Comparison of ENCODE assay signal across 8 mouse cellular contexts in the genomic region with DNA sequence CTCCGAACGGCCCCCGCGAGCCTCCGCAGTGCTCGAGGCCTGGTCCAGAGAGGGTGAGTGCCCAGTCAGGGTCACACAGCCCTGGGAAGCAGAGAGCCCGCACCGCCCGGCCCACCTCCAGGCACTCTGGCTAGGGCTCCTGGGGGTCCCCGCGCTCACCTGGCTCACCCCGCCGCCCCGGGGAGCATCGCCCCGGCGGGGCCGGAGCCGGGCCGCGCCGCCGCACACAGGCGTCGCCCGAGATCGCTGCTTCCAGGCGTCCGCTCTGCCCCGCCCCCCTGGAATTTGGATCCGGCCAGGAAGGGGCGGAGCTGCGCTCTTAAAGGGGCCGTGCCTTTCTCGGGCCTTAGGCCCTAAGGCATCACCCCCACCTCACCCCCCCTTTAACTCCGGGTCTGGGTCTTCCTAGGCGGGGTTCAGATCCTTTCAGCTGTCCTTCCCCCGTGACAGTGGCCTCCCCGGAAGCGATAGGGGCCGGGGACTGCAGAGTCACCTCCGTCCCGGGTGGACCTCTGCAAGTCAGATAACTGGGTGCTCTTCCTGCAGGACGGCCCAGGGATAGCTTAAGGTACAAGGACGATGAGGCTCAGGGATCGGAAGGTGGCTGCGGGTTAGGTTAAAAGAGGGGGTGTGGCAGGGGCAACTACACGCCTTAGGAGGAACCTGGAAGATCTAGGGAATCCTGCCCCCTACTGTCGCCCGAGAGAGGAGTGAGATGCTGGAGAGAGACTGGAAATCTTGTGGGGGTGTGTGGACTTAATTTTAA. TPM values are rescaled to one million over a fixed set of nuclear protein-coding genes. Genes with fewer than 3 reads are reported as not detected.
A peak's percentile ranks its signal among the peaks of the same experiment; 100 is the strongest.
DNase-seq lines count a peak whose midpoint lies in the region; ATAC-seq and TF ChIP-seq lines count a peak whose summit lies in the region.

A gene (minus strand): TSS at position 272 of the 766 bp plus-strand sequence.

- peak within 1 kb of the TSS; percentile 86 for H3K4me2 ChIP-seq in forebrain, embryonic 12.5 days
- H3K4me2 ChIP-seq in heart, embryonic 16.5 days (ENCODE audit: low read depth, low read length), result peak within 1 kb of the TSS; percentile 88

- peak within 1 kb of the TSS; percentile 82 for H3K4me3 ChIP-seq in G1E (ENCODE audit: low read depth, low read length)
- H3K4me3 ChIP-seq in forebrain, embryonic 12.5 days (replicated peaks), result peak within 1 kb of the TSS; percentile 71
- peak within 1 kb of the TSS; percentile 66 for H3K4me3 ChIP-seq in heart, embryonic 16.5 days (ENCODE audit: low read length)
- peak within 1 kb of the TSS; percentile 83 for H3K4me3 ChIP-seq in lung, adult 2 months (replicated peaks; ENCODE audit: extremely low read depth, low read depth, low read length)
- H3K4me3 ChIP-seq in thymus, adult 2 months (ENCODE audit: control insufficient read depth, insufficient read depth, low read length), result peak within 1 kb of the TSS; percentile 54

- 0 out of 2 replicates have a peak, but pooled peaks have one; percentile 1 for TF ChIP-seq POLR2A in lung, adult 2 months (IDR thresholded peaks at IDR 0.05; ENCODE audit: borderline replicate concordance, extremely low read depth, low read depth, low read length)
- TF ChIP-seq POLR2A in thymus, adult 2 months (IDR thresholded peaks at IDR 0.05; ENCODE audit: control insufficient read depth, extremely low read depth, insufficient read depth, low read length, poor library complexity), result no peak

- no peaks in the 10 kb centered on the region for H3K27me3 ChIP-seq in G1E (ENCODE audit: insufficient read depth, low read length)
- peaks cover 46% of the 10 kb centered on the region for H3K27me3 ChIP-seq in forebrain, embryonic 12.5 days
- H3K27me3 ChIP-seq in heart, embryonic 16.5 days (ENCODE audit: control insufficient read depth, insufficient read depth, low read length), result peaks cover 18% of the 10 kb centered on the region
- H3K27me3 ChIP-seq in thymus, adult 2 months (ENCODE audit: control insufficient read depth, insufficient read depth, low read length), result peaks cover 27% of the 10 kb centered on the region

- peak; percentile 52 for ATAC-seq in G1E (ENCODE audit: extremely low read depth, insufficient number of reproducible peaks, low FRiP score, poor library complexity, severe bottlenecking)
- ATAC-seq in forebrain, embryonic 12.5 days (ENCODE audit: low FRiP score), result peak; percentile 86
- ATAC-seq in heart, embryonic 16.5 days (replicated peaks; ENCODE audit: extremely low read depth, insufficient read depth, low FRiP score), result peak; percentile 86

- H3K9ac ChIP-seq in forebrain, embryonic 12.5 days, result peak within 1 kb of the TSS; percentile 71
- H3K9ac ChIP-seq in heart, embryonic 16.5 days (ENCODE audit: low read length), result peak within 1 kb of the TSS; percentile 83

- H3K36me3 ChIP-seq in G1E (replicated peaks), result peaks cover 65% of the 10 kb centered on the region
- peaks cover 30% of the 10 kb centered on the region for H3K36me3 ChIP-seq in forebrain, embryonic 12.5 days (replicated peaks)
- peaks cover 19% of the 10 kb centered on the region for H3K36me3 ChIP-seq in heart, embryonic 16.5 days (ENCODE audit: control insufficient read depth, insufficient read depth)
- peaks cover 19% of the 10 kb centered on the region for H3K36me3 ChIP-seq in thymus, adult 2 months (ENCODE audit: control insufficient read depth, insufficient read depth, low read length)

- peaks cover 31% of the 10 kb centered on the region for H3K9me3 ChIP-seq in G1E (replicated peaks)
- no peaks in the 10 kb centered on the region for H3K9me3 ChIP-seq in forebrain, embryonic 12.5 days
- no peaks in the 10 kb centered on the region for H3K9me3 ChIP-seq in heart, embryonic 16.5 days (replicated peaks; ENCODE audit: control insufficient read depth, low read length)

- peak; percentile 88 for DNase-seq in G1E (ENCODE audit: low spot score)
- DNase-seq in c-Kit-positive CD71-positive TER-119-positive erythroid progenitor cells, embryonic 14.5 days (ENCODE audit: low spot score), result peak; percentile 77
- DNase-seq in kidney, postnatal 36 days, result peak; percentile 92 to 97
- DNase-seq in lung, adult 2 months, result peak; percentile 91
- peak; percentile 83 for DNase-seq in ovary, adult 18-20 months (ENCODE audit: low spot score)
- DNase-seq in thymus, adult 2 months, result peak; percentile 46

- WGBS in forebrain, embryonic 12.5 days, result under 1% methylated on average over 50 of the region's 50 CpGs
- under 1% methylated on average over 48 of the region's 50 CpGs for WGBS in heart, embryonic 16.5 days
- 1% methylated on average over 49 of the region's 50 CpGs for WGBS in lung, adult 2 months
- WGBS in thymus, adult 2 months, result 3% methylated on average over 50 of the region's 50 CpGs

- H3K4me1 ChIP-seq in G1E (ENCODE audit: insufficient read depth, low read depth, low read length), result peaks cover 70% of the 10 kb centered on the region
- H3K4me1 ChIP-seq in forebrain, embryonic 12.5 days, result peaks cover 42% of the 10 kb centered on the region
- peaks cover 39% of the 10 kb centered on the region for H3K4me1 ChIP-seq in heart, embryonic 16.5 days (ENCODE audit: control insufficient read depth, insufficient read depth, low read length)
- peaks cover 21% of the 10 kb centered on the region for H3K4me1 ChIP-seq in lung, adult 2 months (ENCODE audit: control insufficient read depth, insufficient read depth, low read length)
- peaks cover 17% of the 10 kb centered on the region for H3K4me1 ChIP-seq in thymus, adult 2 months (replicated peaks; ENCODE audit: control insufficient read depth, insufficient read depth, low read length)

- H3K27ac ChIP-seq in forebrain, embryonic 12.5 days, result no peak within 1 kb of the TSS
- H3K27ac ChIP-seq in heart, embryonic 16.5 days (ENCODE audit: low read length), result peak within 1 kb of the TSS; percentile 49; the same call in 1 of the 2 replicates
- no peak within 1 kb of the TSS for H3K27ac ChIP-seq in thymus, adult 2 months (ENCODE audit: control insufficient read depth, insufficient read depth, low read length)

- TF ChIP-seq CTCF in G1E (IDR thresholded peaks at IDR 0.05; ENCODE audit: low read depth, low read length), result peak; percentile 11; the same call in 1 of the 2 replicates
- peak; percentile 69 for TF ChIP-seq CTCF in lung, adult 2 months (IDR thresholded peaks at IDR 0.05; ENCODE audit: insufficient read depth, low read length)
- TF ChIP-seq CTCF in thymus, adult 2 months (IDR thresholded peaks at IDR 0.05; ENCODE audit: borderline replicate concordance, control insufficient read depth, extremely low read depth, insufficient read depth, low read length, poor library complexity), result no peak

RNA-seq across cellular contexts. Expression of the gene that starts here (rescaled TPM):
- total RNA-seq in G1E (2014; fragmentation: Nextera tagmentation) (29.4 and 32.1 TPM in 2 replicates), G1E (2017) (18.2 and 22.1 TPM in 2 replicates)
- polyA plus RNA-seq in G1E (2012), result 103 and 113 TPM in 2 replicates
- polyA plus RNA-seq in forebrain, embryonic 12.5 days (2016; fragmentation: Nextera tagmentation; extraction: Ambion mirVana), result 28.5 and 31.8 TPM in 2 replicates
- polyA plus RNA-seq in heart, embryonic 16.5 days (2015; fragmentation: Nextera tagmentation; extraction: Ambion mirVana), result 16.4 and 19.1 TPM in 2 replicates
- 99.7 and 124 TPM in 2 replicates for polyA plus RNA-seq in lung, adult 2 months (2012; rRNA removed)
- polyA plus RNA-seq in thymus, adult 2 months (2012; rRNA removed), result 24.9 and 27.3 TPM in 2 replicates
